7 mouse cellular contexts compared by ENCODE assay signal in genomic region chr7:60728108-60728721, GRCm38 (mm10).
DNase-seq lines count a peak whose midpoint lies in the region; ATAC-seq and TF ChIP-seq lines count a peak whose summit lies in the region.
"Not testable (repeated sequence)": the region's sequence is repeated elsewhere in the genome, so short reads cannot be mapped to it uniquely, and the experiment has no call there.

No protein-coding gene starts in this region.

- peak; percentile 60 for DNase-seq in adipocyte (ENCODE audit: low spot score)
- DNase-seq in forebrain, embryonic 14.5 days (ENCODE audit: low spot score), result peak; percentile 63
- DNase-seq in left cerebral cortex, adult 2 months (ENCODE audit: extremely low spot score in 1 of 2, low spot score in 2 of 2), result not testable (repeated sequence)

- H3K9me3 ChIP-seq in forebrain, embryonic 14.5 days (replicated peaks; ENCODE audit: control insufficient read depth, low read length); hindbrain, embryonic 15.5 days; neural tube, embryonic 14.5 days (ENCODE audit: control insufficient read depth, low read length): not testable (repeated sequence)

- intact Hi-C loops in left cerebral cortex, adult 2 months (cut with DNase I), result loop anchor here (10.0 kb wide), 1 partner anchor 493 kb away; no protein-coding TSS in a partner anchor

- not testable (repeated sequence) for H3K4me2 ChIP-seq in forebrain, embryonic 14.5 days (ENCODE audit: low read length); hindbrain, embryonic 15.5 days; neural tube, embryonic 14.5 days (ENCODE audit: low read depth, low read length)

- not testable (repeated sequence) for H3K27ac ChIP-seq in cortical plate, adult 2 months (ENCODE audit: insufficient read depth, low read length); forebrain, embryonic 14.5 days (ENCODE audit: low read depth, low read length); hindbrain, embryonic 15.5 days (replicated peaks); left cerebral cortex, adult 2 months; neural tube, embryonic 14.5 days (ENCODE audit: low read depth, low read length)

- H3K36me3 ChIP-seq in forebrain, embryonic 14.5 days (ENCODE audit: control insufficient read depth, insufficient read depth, low read length); hindbrain, embryonic 15.5 days; neural tube, embryonic 14.5 days (ENCODE audit: control insufficient read depth, insufficient read depth, low read length): not testable (repeated sequence)

- not testable (repeated sequence) for H3K27me3 ChIP-seq in forebrain, embryonic 14.5 days (replicated peaks; ENCODE audit: control insufficient read depth, insufficient read depth, low read length); hindbrain, embryonic 15.5 days; neural tube, embryonic 14.5 days (ENCODE audit: control insufficient read depth, insufficient read depth, low read length)

- not testable (repeated sequence) for H3K9ac ChIP-seq in forebrain, embryonic 14.5 days (ENCODE audit: low read length); hindbrain, embryonic 15.5 days; neural tube, embryonic 14.5 days (replicated peaks; ENCODE audit: low read depth, low read length)

- TF ChIP-seq CTCF in cortical plate, adult 2 months (IDR thresholded peaks at IDR 0.05; ENCODE audit: extremely low read depth, insufficient read depth, low read length), result peak; percentile 43; the same call in 1 of the 2 replicates
- TF ChIP-seq CTCF in left cerebral cortex, adult 2 months (IDR thresholded peaks at IDR 0.05), result peak; percentile 33

- not testable (repeated sequence) for TF ChIP-seq POLR2A in cortical plate, adult 2 months (IDR thresholded peaks at IDR 0.05; ENCODE audit: extremely low read depth, insufficient read depth, low read length)

- H3K4me3 ChIP-seq in cortical plate, adult 2 months (ENCODE audit: insufficient read depth, low read length); forebrain, embryonic 14.5 days (ENCODE audit: low read depth, low read length); hindbrain, embryonic 15.5 days; left cerebral cortex, adult 2 months; neural tube, embryonic 14.5 days (ENCODE audit: low read depth, low read length): not testable (repeated sequence)

- peak; percentile 44; the same call in 1 of the 2 replicates for ATAC-seq in forebrain, embryonic 14.5 days
- ATAC-seq in hindbrain, embryonic 15.5 days (ENCODE audit: low FRiP score, low read depth), result peak; percentile 48; the same call in 1 of the 2 replicates
- 0 out of 2 replicates have a peak, but pooled peaks have one; percentile 24 for ATAC-seq in megakaryocyte, adult 5-6 weeks (ENCODE audit: poor library complexity, severe bottlenecking)
- peak; percentile 44; the same call in 1 of the 2 replicates for ATAC-seq in neural tube, embryonic 14.5 days (ENCODE audit: low read depth)

- not testable (repeated sequence) for H3K4me1 ChIP-seq in cortical plate, adult 2 months (ENCODE audit: control insufficient read depth, insufficient read depth, low read length); forebrain, embryonic 14.5 days (ENCODE audit: control insufficient read depth, insufficient read depth, low read length); hindbrain, embryonic 15.5 days (replicated peaks); neural tube, embryonic 14.5 days (ENCODE audit: control insufficient read depth, insufficient read depth, low read length)

- 22% methylated on average over 5 of the region's 5 CpGs for WGBS in forebrain, embryonic 14.5 days
- WGBS in hindbrain, embryonic 15.5 days, result 17% methylated on average over 5 of the region's 5 CpGs
- 17% methylated on average over 5 of the region's 5 CpGs for WGBS in neural tube, embryonic 14.5 days
